Mouse (Mus musculus): ENCODE data around the gene Amt.

DNA sequence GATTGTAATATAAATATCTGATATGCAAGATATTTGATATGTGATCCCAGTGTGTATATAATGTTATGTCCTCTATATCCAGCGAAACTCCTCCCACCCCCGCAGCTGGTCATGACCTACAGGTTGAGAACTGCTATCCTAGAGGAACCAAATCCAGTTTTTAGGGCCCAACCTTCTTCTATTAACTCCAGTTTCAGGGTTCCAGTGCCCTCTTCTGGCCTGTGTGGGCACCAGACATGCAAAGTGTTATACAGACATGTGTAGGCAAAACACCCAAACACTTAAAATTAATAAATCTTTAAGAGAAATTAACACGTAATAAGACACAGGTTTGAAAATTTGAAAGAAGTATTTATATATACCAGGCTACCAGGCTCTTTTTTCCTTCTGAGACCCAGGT, 20.9 kb downstream of the Amt start:
- TF ChIP-seq CTCF (IDR thresholded peaks at IDR 0.05; ENCODE audit: low read depth, low read length) (no peak), POLR2A (IDR thresholded peaks at IDR 0.05; ENCODE audit: insufficient read depth, low read length) (no peak)

All from ES-Bruce4 (cell line).